8 mouse cellular contexts compared by ENCODE assay signal in genomic region chr2:152815879-152816656, GRCm38 (mm10). TPM values are rescaled to one million over a fixed set of nuclear protein-coding genes. Genes with fewer than 3 reads are reported as not detected.
DNase-seq lines count a peak whose midpoint lies in the region; ATAC-seq and TF ChIP-seq lines count a peak whose summit lies in the region.

No protein-coding gene starts in this region.

- peak overlapping the region; percentile 100 for H3K27ac ChIP-seq in liver, embryonic 14.5 days

- no peaks in the 10 kb centered on the region for H3K9me3 ChIP-seq in liver, embryonic 14.5 days (ENCODE audit: control insufficient read depth, low read length)

- H3K27me3 ChIP-seq in liver, embryonic 14.5 days (ENCODE audit: control insufficient read depth, insufficient read depth, low read length) = no peaks in the 10 kb centered on the region

- H3K4me2 ChIP-seq in liver, embryonic 14.5 days (ENCODE audit: low read depth) = peak overlapping the region; percentile 65

- TF ChIP-seq CTCF in liver, embryonic 14.5 days (IDR thresholded peaks at IDR 0.05; ENCODE audit: low read depth) = no peak

- DNase-seq in cerebellum, adult 9-11 months = peak; percentile 63
- DNase-seq in cerebellum, adult 9-10 months = no peak
- peak; percentile 42 for DNase-seq in 416B (ENCODE audit: low read depth)
- peak; percentile 56 to 66 (median 59) for DNase-seq in liver, embryonic 14.5 days (ENCODE audit: low read depth in 3 of 3, low spot score in 3 of 3)
- DNase-seq in urinary bladder, postnatal 25 days (ENCODE audit: low spot score) = no peak
- no peak for DNase-seq in Muller cell, postnatal 12 days (ENCODE audit: inconsistent ontology term)
- no peak for DNase-seq in urinary bladder, postnatal 10 days (ENCODE audit: low spot score)

- 50% methylated on average over 7 of the region's 7 CpGs for WGBS in liver, embryonic 14.5 days (ENCODE audit: insufficient replicate concordance)

- peaks cover 87 to 88% of the 10 kb centered on the region in 2 experiments for H3K4me1 ChIP-seq in liver, embryonic 14.5 days (replicated peaks; ENCODE audit: control insufficient read depth in 2 of 2, insufficient read depth in 2 of 2, low read length in 1 of 2)

- H3K36me3 ChIP-seq in liver, embryonic 14.5 days (replicated peaks; ENCODE audit: control insufficient read depth, insufficient read depth, low read depth) = peaks cover 35% of the 10 kb centered on the region

- H3K4me3 ChIP-seq in liver, embryonic 14.5 days (ENCODE audit: insufficient read depth in 1 of 2, low read depth in 2 of 2, low read length in 2 of 2) = peak overlapping the region in 1 of 2 experiments; percentile 9; a peak in 3 of 4 replicates

- TF ChIP-seq EP300 in liver, embryonic 14.5 days (IDR thresholded peaks at IDR 0.05; ENCODE audit: low read depth) = no peak

- peak overlapping the region; percentile 78 for H3K9ac ChIP-seq in liver, embryonic 14.5 days (replicated peaks)

- ATAC-seq in erythroid progenitor cell, adult 5-6 weeks (replicated peaks; ENCODE audit: low FRiP score, poor library complexity, severe bottlenecking) = 0 out of 2 replicates have a peak, but pooled peaks have one; percentile 13
- ATAC-seq in liver, embryonic 14.5 days (ENCODE audit: insufficient read depth) = peak; percentile 40

RNA-seq across cellular contexts. Expression of gene Bcl2l1, which starts 15.5 kb away (rescaled TPM):
- total RNA-seq in erythroid progenitor cell, adult 5-6 weeks (2015; ENCODE audit: low replicate concordance) = 80.9 and 99.1 TPM in 2 replicates
- 76.9 and 94.9 TPM in 2 replicates for total RNA-seq in erythroid progenitor cell, adult 5-6 weeks (2017; ENCODE audit: low replicate concordance)
- 72.2 and 81.6 TPM in 2 replicates for polyA plus RNA-seq in liver, embryonic 14.5 days (2012; rRNA removed)
- polyA plus RNA-seq in liver, embryonic 14.5 days (2014; fragmentation: Nextera tagmentation; extraction: Ambion mirVana) = 172 and 186 TPM in 2 replicates

RNA-seq across cellular contexts. Expression of gene Tpx2, which starts 31.7 kb away (rescaled TPM):
- 326 and 338 TPM in 2 replicates for total RNA-seq in erythroid progenitor cell, adult 5-6 weeks (2015; ENCODE audit: low replicate concordance)
- 393 and 412 TPM in 2 replicates for total RNA-seq in erythroid progenitor cell, adult 5-6 weeks (2017; ENCODE audit: low replicate concordance)
- 25.1 and 47.1 TPM in 2 replicates for polyA plus RNA-seq in liver, embryonic 14.5 days (2012; rRNA removed)
- polyA plus RNA-seq in liver, embryonic 14.5 days (2014; fragmentation: Nextera tagmentation; extraction: Ambion mirVana) = 80.9 and 82.6 TPM in 2 replicates

Comparison
In these comparisons a context has a peak if more than half of its experiments do, and no peak if none do; other contexts are left out.
1. DNase-seq: peak in cerebellum, adult 9-11 months (single experiment), 416B (single experiment) and liver, embryonic 14.5 days (3 of 3); none in cerebellum, adult 9-10 months (single experiment), urinary bladder, postnatal 25 days (single experiment), Muller cell, postnatal 12 days (single experiment) and urinary bladder, postnatal 10 days (single experiment).